Mouse (Mus musculus) embryonic facial prominence, embryonic 11.5 days (tissue): ENCODE measurements at regions not wholly inside any gene's neighbourhood (a gene's known extent, or its start where the extent isn't known, plus 50 kb on each side); places are given as distances from the start of the nearest gene placed in this dataset.

ENCODE experiments used
- ATAC-seq: fragments of 200-750 bp; cut with Nextera tagmentation; replicated peaks from 2 replicates; pipeline ENCODE4 v1.8.0; 2017; ENCODE audit warnings: low read depth; ENCODE audit not compliant: insufficient number of reproducible peaks, low FRiP score, low TSS enrichment
- DNase-seq: peaks from one replicate; pipeline ENCODE4 v3.0.0-alpha.2; 2015; ENCODE audit warnings: low spot score
- H3K27ac ChIP-seq: fragments of 300-500 bp; sonication (generic); replicated peaks from 2 replicates; pipeline ENCODE4 v1.5.1; 2014; ENCODE audit warnings: mild to moderate bottlenecking, low read depth, low read length, control low read depth
- H3K27me3 ChIP-seq: fragments of 300-500 bp; sonication (generic); 2 replicates; pipeline ENCODE4 v1.6.1; 2014; ENCODE audit warnings: mild to moderate bottlenecking, low read length, moderate library complexity, mixed read lengths; ENCODE audit not compliant: control insufficient read depth, insufficient read depth
- H3K36me3 ChIP-seq: fragments of 300-500 bp; sonication (generic); replicated peaks from 2 replicates; pipeline ENCODE4 v1.6.1; 2014; ENCODE audit warnings: low read depth, mild to moderate bottlenecking, low read length, moderate library complexity, mixed read lengths; ENCODE audit not compliant: control insufficient read depth, insufficient read depth
- H3K4me1 ChIP-seq: fragments of 300-500 bp; sonication (generic); 2 replicates; pipeline ENCODE4 v1.6.1; 2014; ENCODE audit warnings: low read length, mixed read lengths; ENCODE audit not compliant: control insufficient read depth, insufficient read depth
- H3K4me2 ChIP-seq: fragments of 300-500 bp; sonication (generic); 2 replicates; pipeline ENCODE4 v1.6.1; 2014; ENCODE audit warnings: low read depth, mild to moderate bottlenecking, control low read depth, low read length, moderate library complexity
- H3K4me3 ChIP-seq: fragments of 300-500 bp; sonication (generic); 2 replicates; pipeline ENCODE4 v1.5.1; 2014; ENCODE audit warnings: low read depth, low read length, control low read depth
- H3K9ac ChIP-seq: fragments of 300-500 bp; sonication (generic); replicated peaks from 2 replicates; pipeline ENCODE4 v1.6.1; 2014; ENCODE audit warnings: mild to moderate bottlenecking, control low read depth, low read length
- H3K9me3 ChIP-seq: fragments of 300-500 bp; sonication (generic); replicated peaks from 2 replicates; pipeline ENCODE4 v1.6.1; 2016; ENCODE audit warnings: mild to moderate bottlenecking, low read length, inconsistent platforms, mixed read lengths; ENCODE audit not compliant: control insufficient read depth
- WGBS: fragments of 180-500 bp; shearing (Covaris S2); extraction: QIAGEN DNeasy Blood & Tissue Kit; methylation state at CpG from one replicate; pipeline ENCODE4 v1.1.7; 2014; 5-methylcytosine and 5-hydroxymethylcytosine counted together

DNA sequence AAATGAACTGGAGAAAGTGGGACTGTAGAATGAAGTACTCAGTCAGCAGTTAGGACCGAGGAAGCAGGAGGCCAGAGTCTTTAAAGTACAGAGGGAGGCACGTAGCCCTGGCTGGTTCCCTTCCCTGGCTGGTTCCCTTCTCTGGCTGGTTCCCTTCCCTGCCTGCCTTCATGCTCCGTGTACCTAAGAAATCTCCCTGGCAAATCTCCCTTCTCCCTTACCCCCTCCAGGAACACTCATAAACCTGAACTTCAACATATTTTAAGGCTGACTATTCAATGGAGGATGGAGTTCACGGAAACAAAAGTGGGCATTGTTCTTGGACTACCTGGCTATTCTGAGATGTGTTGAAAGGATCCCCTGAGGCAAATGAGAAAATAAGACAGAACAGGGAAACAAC lies 551.2 kb upstream of the Adam34 start:
- Histone ChIP-seq H3K4me2 (no peak overlapping the region), H3K9me3 (no peaks in the 10 kb centered on the region), H3K4me1 (no peaks in the 10 kb centered on the region), H3K27me3 (no peaks in the 10 kb centered on the region), H3K36me3 (no peaks in the 10 kb centered on the region), H3K27ac (no peak overlapping the region), H3K4me3 (no peak overlapping the region), H3K9ac (no peak overlapping the region)
- ATAC-seq (no peak), DNase-seq (peak; percentile 9)
- WGBS, result 68% methylated on average over 4 of the region's 4 CpGs

DNA sequence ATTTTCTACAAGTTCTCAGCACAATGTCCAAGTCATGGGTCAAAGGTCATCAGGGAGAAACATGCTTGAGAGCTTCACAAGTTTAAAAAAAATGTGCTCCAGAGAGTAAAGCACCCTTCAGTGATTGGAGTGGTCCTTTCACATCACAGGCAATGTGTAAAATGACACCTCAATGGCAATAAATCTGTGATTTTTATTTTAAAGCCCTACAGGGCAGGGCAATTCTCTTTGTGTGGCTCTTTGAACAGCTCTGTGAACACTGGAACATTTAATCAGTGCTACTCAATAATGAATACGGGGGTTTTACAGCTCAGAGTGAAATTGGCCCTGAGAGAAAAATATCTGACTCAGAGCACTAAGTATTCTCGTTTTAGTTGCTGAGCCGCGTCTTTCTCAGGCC lies 563.5 kb upstream of the Adam34 start:
- Histone ChIP-seq H3K36me3 (no peaks in the 10 kb centered on the region), H3K9ac (no peak overlapping the region), H3K27me3 (no peaks in the 10 kb centered on the region), H3K4me2 (no peak overlapping the region), H3K27ac (no peak overlapping the region), H3K9me3 (no peaks in the 10 kb centered on the region), H3K4me3 (no peak overlapping the region), H3K4me1 (no peaks in the 10 kb centered on the region)
- ATAC-seq (no peak), DNase-seq (no peak)
- 75% methylated on average over 4 of the region's 4 CpGs for WGBS

DNA sequence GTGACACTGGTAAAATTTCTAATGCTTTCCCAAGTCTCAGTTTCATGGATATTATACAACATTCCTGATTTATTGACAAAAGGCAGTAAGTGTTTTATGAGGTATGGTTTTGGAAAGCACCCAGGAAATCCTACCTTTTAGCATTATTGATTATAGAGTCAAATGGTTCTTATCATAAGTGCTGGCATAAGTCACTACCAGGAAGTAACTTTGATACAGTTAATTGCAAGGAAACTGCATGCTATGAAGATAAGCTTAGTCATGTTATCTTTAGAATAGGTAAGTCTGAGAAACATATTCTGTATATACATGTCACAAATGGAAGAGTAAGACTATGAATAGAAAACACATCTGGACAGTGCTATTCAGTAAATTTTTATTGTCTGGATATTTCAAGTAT lies 608.4 kb upstream of the Adam34 start:
- Histone ChIP-seq H3K9me3 (no peaks in the 10 kb centered on the region), H3K27me3 (no peaks in the 10 kb centered on the region), H3K4me2 (no peak overlapping the region), H3K9ac (no peak overlapping the region), H3K27ac (no peak overlapping the region), H3K4me3 (no peak overlapping the region), H3K36me3 (no peaks in the 10 kb centered on the region), H3K4me1 (no peaks in the 10 kb centered on the region)
- DNase-seq (no peak), ATAC-seq (no peak)

- no peak for DNase-seq
- Histone ChIP-seq H3K4me3 (no peak overlapping the region), H3K9me3 (no peaks in the 10 kb centered on the region), H3K27me3 (no peaks in the 10 kb centered on the region), H3K4me1 (no peaks in the 10 kb centered on the region), H3K4me2 (no peak overlapping the region), H3K27ac (no peak overlapping the region), H3K36me3 (no peaks in the 10 kb centered on the region), H3K9ac (no peak overlapping the region)
- no peak for ATAC-seq
- 75% methylated on average over 6 of the region's 6 CpGs for WGBS
Observed at GRCm38 (mm10) chr8:44334323-44334993, 600.8 kb upstream of the Fat1 start.

DNA sequence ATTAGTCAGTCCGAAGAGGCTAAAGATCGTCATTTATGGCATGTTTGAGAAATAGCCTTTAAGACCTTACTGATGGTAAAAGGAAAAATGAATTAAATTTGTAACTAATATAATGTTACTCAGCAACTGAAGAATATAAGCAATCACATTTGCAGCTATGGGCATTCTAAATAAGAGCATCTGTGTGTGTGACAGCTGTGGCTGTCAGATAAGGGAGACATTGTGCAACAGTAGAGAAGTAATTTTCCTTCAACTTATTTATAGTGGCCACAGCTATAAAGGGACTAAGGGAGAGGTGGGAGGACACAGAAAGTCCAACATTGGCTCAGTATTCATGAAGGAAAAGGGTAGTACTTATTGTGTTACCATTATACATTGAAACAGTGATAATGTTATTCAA lies 591.8 kb upstream of the Fat1 start:
- DNase-seq, result no peak
- ATAC-seq, result no peak
- H3K4me2 ChIP-seq, result no peak overlapping the region
- no peaks in the 10 kb centered on the region for H3K4me1 ChIP-seq
- no peaks in the 10 kb centered on the region for H3K27me3 ChIP-seq
- H3K4me3 ChIP-seq, result no peak overlapping the region
- H3K9ac ChIP-seq, result no peak overlapping the region
- WGBS, result 90% methylated on average over 2 of the region's 2 CpGs
- H3K9me3 ChIP-seq, result no peaks in the 10 kb centered on the region
- no peak overlapping the region for H3K27ac ChIP-seq
- H3K36me3 ChIP-seq, result no peaks in the 10 kb centered on the region

GRCm38 (mm10) chr8:44343924-44344323 lies 591.3 kb upstream of the Fat1 start:
- no peak for DNase-seq
- H3K4me2 ChIP-seq, result no peak overlapping the region
- no peaks in the 10 kb centered on the region for H3K4me1 ChIP-seq
- 77% methylated on average over 2 of the region's 2 CpGs for WGBS
- no peak overlapping the region for H3K4me3 ChIP-seq
- ATAC-seq, result no peak
- H3K9me3 ChIP-seq, result no peaks in the 10 kb centered on the region
- H3K36me3 ChIP-seq, result no peaks in the 10 kb centered on the region
- no peak overlapping the region for H3K9ac ChIP-seq
- H3K27me3 ChIP-seq, result no peaks in the 10 kb centered on the region
- H3K27ac ChIP-seq, result no peak overlapping the region

DNA sequence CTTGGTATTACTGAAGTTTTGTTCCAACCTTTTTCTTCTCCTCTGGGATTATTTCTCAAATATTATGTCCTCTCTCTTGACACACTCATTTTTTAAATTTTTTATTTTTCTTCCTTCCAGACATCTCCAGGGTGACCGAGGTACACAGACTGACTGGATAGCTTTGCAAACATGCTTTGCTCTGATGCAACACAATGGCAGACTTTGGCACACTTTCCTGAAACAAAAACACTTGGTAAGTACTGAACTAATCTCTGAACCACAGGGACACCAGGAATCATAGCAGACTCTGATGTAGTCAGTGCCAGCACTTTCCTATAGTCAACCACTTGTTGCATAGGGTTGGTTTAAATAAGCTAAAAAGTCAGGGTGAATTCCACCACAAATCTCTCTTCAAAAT lies 587.8 kb upstream of the Fat1 start:
- 70% methylated on average over 1 of the region's 1 CpGs for WGBS

GRCm38 (mm10) chr8:44373987-44374386 lies 561.3 kb upstream of the Fat1 start:
- H3K27ac ChIP-seq, result no peak overlapping the region
- 80% methylated on average over 6 of the region's 6 CpGs for WGBS
- no peaks in the 10 kb centered on the region for H3K9me3 ChIP-seq
- no peak overlapping the region for H3K9ac ChIP-seq
- ATAC-seq, result no peak
- H3K36me3 ChIP-seq, result no peaks in the 10 kb centered on the region
- no peaks in the 10 kb centered on the region for H3K4me1 ChIP-seq
- H3K4me2 ChIP-seq, result no peak overlapping the region
- no peak overlapping the region for H3K4me3 ChIP-seq
- DNase-seq, result no peak
- no peaks in the 10 kb centered on the region for H3K27me3 ChIP-seq

More for the DNA sequence above, 587.8 kb upstream of the Fat1 start:
- Histone ChIP-seq H3K9ac (no peak overlapping the region), H3K27me3 (no peaks in the 10 kb centered on the region), H3K4me3 (no peak overlapping the region), H3K4me2 (no peak overlapping the region), H3K9me3 (no peaks in the 10 kb centered on the region), H3K27ac (no peak overlapping the region), H3K4me1 (no peaks in the 10 kb centered on the region), H3K36me3 (no peaks in the 10 kb centered on the region)
- ATAC-seq (no peak), DNase-seq (no peak)
